In the genomic region with DNA sequence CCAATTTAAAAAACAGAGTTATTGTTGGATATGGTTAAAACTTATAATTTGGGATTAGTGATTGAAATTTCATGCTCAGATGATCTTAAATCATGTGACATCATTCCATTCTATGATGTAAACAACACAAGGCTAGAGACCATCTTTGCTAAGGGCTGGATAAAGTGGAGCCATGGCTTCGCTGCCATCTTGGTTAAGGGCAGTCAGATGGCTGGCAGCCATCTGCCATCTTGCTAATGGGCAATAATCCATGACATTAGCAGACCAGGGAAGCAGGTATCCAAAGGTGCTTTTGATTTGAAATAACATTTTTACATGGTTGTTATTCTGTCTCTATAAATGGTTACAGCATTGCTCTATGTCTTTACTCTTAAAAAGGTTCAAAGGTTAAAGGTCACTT, we compare ENCODE assay signal across 17 mouse cellular contexts. TPM values are rescaled to one million over a fixed set of nuclear protein-coding genes. Genes with fewer than 3 reads are reported as not detected.
"Had no signal": no experiment of that assay in that cellular context is flagged by ENCODE, and none has a peak within 500 bp of the region (broad histone marks: within the 10 kb centered on the region; RNA-seq: fewer than 3 reads in every experiment).

No protein-coding gene starts in this region.

- DNase-seq: cerebellum, adult 8-10 months; cerebellum, adult 9-10 months; cerebellum, adult 9-11 months; cerebellum, postnatal 25 days; cerebellum, postnatal 36 days; embryo, embryonic 11 days; forebrain, postnatal 0 days; gastrocnemius, adult 2 months; gastrocnemius, postnatal 10 days; gastrocnemius, postnatal 14 days; gastrocnemius, postnatal 25 days; gastrocnemius, postnatal 36 days; heart, adult 11 months; heart, adult 18-20 months; heart, adult 2 months had no signal

RNA-seq across cellular contexts. Expression of gene Cntn1, which starts 16.9 kb away (rescaled TPM):
- total RNA-seq: common myeloid progenitor, adult 5-6 weeks; granulocyte monocyte progenitor cell, adult 5-6 weeks had no signal
